Mouse (Mus musculus) heart, postnatal 0 days (tissue): ENCODE measurements around the gene Aldh3b2. TPM values are rescaled to one million over a fixed set of nuclear protein-coding genes. Genes with fewer than 3 reads are reported as not detected.
A peak's percentile ranks its signal among the peaks of the same experiment; 100 is the strongest.

Experiments used
- ATAC-seq: fragments of 200-750 bp; cut with Nextera tagmentation; 2 replicates; pipeline ENCODE4 v1.8.0; 2017; ENCODE audit warnings: low read depth, moderate number of reproducible peaks, moderate library complexity; ENCODE audit not compliant: insufficient read depth
- DNase-seq: peaks from one replicate; pipeline ENCODE4 v3.0.0-alpha.2; 2016; ENCODE audit warnings: low spot score
- H3K27ac ChIP-seq: fragments of 300-500 bp; sonication (generic); 2 replicates; pipeline ENCODE4 v1.5.1; 2014; ENCODE audit warnings: low read depth, mild to moderate bottlenecking
- H3K27me3 ChIP-seq: fragments of 300-500 bp; sonication (generic); 2 replicates; pipeline ENCODE4 v1.6.1; 2014; ENCODE audit warnings: low read length, mixed read lengths; ENCODE audit not compliant: control insufficient read depth, insufficient read depth
- H3K36me3 ChIP-seq: fragments of 300-500 bp; sonication (generic); replicated peaks from 2 replicates; pipeline ENCODE4 v1.6.1; 2014; ENCODE audit warnings: low read length, mixed read lengths; ENCODE audit not compliant: control insufficient read depth, insufficient read depth
- H3K4me1 ChIP-seq: fragments of 300-500 bp; sonication (generic); 2 replicates; pipeline ENCODE4 v1.6.1; 2014; ENCODE audit warnings: antibody characterized with exemption; ENCODE audit not compliant: control insufficient read depth, insufficient read depth
- H3K4me2 ChIP-seq: fragments of 300-500 bp; sonication (generic); 2 replicates; pipeline ENCODE4 v1.6.1; 2014; ENCODE audit warnings: low read depth, mild to moderate bottlenecking, low read length, moderate library complexity
- H3K4me3 ChIP-seq: fragments of 300-500 bp; sonication (generic); 2 replicates; pipeline ENCODE4 v1.5.1; 2014; ENCODE audit warnings: low read depth, low read length
- H3K9ac ChIP-seq: fragments of 300-500 bp; sonication (generic); replicated peaks from 2 replicates; pipeline ENCODE4 v1.6.1; 2014; ENCODE audit warnings: low read depth, low read length, mixed read lengths
- H3K9me3 ChIP-seq: fragments of 300-500 bp; sonication (generic); replicated peaks from 2 replicates; pipeline ENCODE4 v1.6.1; 2016; ENCODE audit warnings: low read length; ENCODE audit not compliant: control insufficient read depth
- CTCF ChIP-seq: IDR thresholded peaks from 2 replicates; pipeline ENCODE4 v1.5.1; 2016; ENCODE audit warnings: antibody characterized with exemption, control low read depth, low read depth
- EP300 ChIP-seq: IDR thresholded peaks from 2 replicates; pipeline ENCODE4 v1.6.1; 2016; ENCODE audit warnings: antibody characterized with exemption, low read depth
- WGBS: fragments of 180-500 bp; shearing (Covaris S2); extraction: QIAGEN DNeasy Blood & Tissue Kit; methylation state at CpG from one replicate; pipeline ENCODE4 v1.1.7; 2014; 5-methylcytosine and 5-hydroxymethylcytosine counted together
- polyA plus RNA-seq: library from polyadenylated mRNA; unstranded; fragments of >200 nt; fragmentation: Nextera tagmentation; extraction: Ambion mirVana; gene quantifications from 2 replicates; pipeline ENCODE4 v1.2.1, GENCODE M21; 2015
- total RNA-seq: library from RNA; depleted of rRNA; stranded (reverse); fragments of >200 nt; gene quantifications from 2 replicates; pipeline ENCODE4 v1.2.3, GENCODE M21; 2014; ENCODE audit warnings: low replicate concordance; rRNA removed

Aldh3b2 gene
- total RNA-seq = 3.9 TPM in 1 of 2 replicates, not detected in the other
- polyA plus RNA-seq = 0.18 TPM in 2 replicates

GRCm38 (mm10) chr19:3972229-3972628, at the start of gene Aldh3b2:
Gene Aldh3b2 (plus strand): TSS chr19:3972328.
- WGBS = 51% methylated on average over 7 of the region's 9 CpGs
- no peak within 1 kb of the TSS for H3K4me2 ChIP-seq
- no peak within 1 kb of the TSS for H3K27ac ChIP-seq
- no peak within 1 kb of the TSS for H3K4me3 ChIP-seq
- no peak within 1 kb of the TSS for H3K9ac ChIP-seq
- TF ChIP-seq EP300 (no peak), CTCF (no peak)
- no peak for DNase-seq
- H3K9me3 ChIP-seq = no peaks in the 10 kb centered on the region
- H3K27me3 ChIP-seq = no peaks in the 10 kb centered on the region
- no peak for ATAC-seq
- no peaks in the 10 kb centered on the region for H3K36me3 ChIP-seq
- no peaks in the 10 kb centered on the region for H3K4me1 ChIP-seq

DNA sequence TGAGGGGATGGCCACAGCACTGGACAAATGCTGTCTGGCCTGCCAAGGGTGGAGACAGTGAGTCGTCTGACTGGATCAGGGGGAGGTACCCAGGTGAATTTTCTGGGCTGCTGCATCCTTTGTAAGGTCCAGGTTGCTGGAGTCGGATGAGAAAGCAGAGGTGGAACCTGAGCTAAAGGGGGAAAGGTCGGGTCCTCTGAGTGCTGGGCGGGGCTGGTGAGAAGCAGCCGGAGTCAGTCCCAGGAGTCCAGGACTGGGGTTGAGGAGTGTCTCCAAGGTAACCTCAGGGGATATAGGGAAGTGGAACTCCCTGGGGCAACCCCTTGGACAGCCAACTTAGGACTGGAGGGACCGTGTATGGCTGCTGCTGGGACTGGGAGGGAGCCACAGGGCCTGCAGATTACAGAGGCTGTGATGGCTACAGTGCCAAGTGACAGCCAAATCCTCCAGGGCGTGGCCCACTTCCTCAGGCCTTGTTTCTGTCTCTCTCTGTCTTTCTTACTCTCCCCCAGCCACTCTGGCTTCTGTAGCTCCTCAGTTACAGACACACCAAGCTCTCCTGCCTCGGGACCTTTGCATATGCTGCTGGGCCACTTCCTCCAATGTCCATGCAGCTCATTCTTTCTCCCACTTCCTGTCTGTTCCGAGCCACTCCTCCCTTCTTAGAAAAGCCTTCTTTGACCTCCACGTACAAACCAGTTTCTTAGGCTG, 49.3 kb upstream of the Aldh3b2 start:
- H3K27me3 ChIP-seq = no peaks in the 10 kb centered on the region
- no peaks in the 10 kb centered on the region for H3K36me3 ChIP-seq
- peaks cover 15% of the 10 kb centered on the region; the same call in 1 of the 2 replicates for H3K4me1 ChIP-seq
- H3K27ac ChIP-seq = peak overlapping the region; percentile 27; the same call in 1 of the 2 replicates
- DNase-seq (no peak), ATAC-seq (no peak)
- no peak for TF ChIP-seq EP300
- TF ChIP-seq CTCF = no peak
- H3K4me3 ChIP-seq = no peak overlapping the region
- no peak overlapping the region for H3K9ac ChIP-seq
- WGBS = 46% methylated on average over 10 of the region's 10 CpGs
- H3K9me3 ChIP-seq = no peaks in the 10 kb centered on the region
- no peak overlapping the region for H3K4me2 ChIP-seq

- no peaks in the 10 kb centered on the region for H3K36me3 ChIP-seq
- H3K4me3 ChIP-seq = no peak overlapping the region
- H3K4me1 ChIP-seq = peaks cover 15% of the 10 kb centered on the region; the same call in 1 of the 2 replicates
- no peaks in the 10 kb centered on the region for H3K27me3 ChIP-seq
- WGBS = 60% methylated on average over 13 of the region's 13 CpGs
- no peak overlapping the region for H3K9ac ChIP-seq
- no peaks in the 10 kb centered on the region for H3K9me3 ChIP-seq
- no peak for TF ChIP-seq EP300
- no peak for TF ChIP-seq CTCF
- DNase-seq = no peak
- H3K27ac ChIP-seq = peak overlapping the region; percentile 27; the same call in 1 of the 2 replicates
- no peak for ATAC-seq
- no peak overlapping the region for H3K4me2 ChIP-seq
These were observed 48.5 kb upstream of the Aldh3b2 start for GRCm38 (mm10) chr19:3923586-3923985.

DNA sequence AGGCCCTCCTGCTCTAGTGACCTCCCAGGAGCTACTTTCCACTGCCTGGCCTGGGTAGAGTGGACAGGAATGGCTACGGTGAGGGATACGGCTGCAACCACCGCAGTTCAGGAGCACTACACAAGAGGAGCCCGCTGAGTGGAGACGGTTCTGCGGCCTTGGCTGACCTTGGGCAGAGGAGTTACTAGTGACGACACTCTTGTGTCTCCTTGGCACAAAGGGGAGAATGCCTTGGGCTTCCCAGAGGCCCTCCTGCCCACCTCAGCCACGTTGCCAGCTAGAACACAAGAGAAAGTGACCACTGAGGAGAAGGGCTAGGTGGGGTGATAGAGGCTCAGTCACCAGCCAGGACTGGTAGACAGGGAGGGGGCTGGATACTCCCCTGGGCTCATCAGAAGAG, 47.9 kb upstream of the Aldh3b2 start:
- no peak overlapping the region for H3K4me2 ChIP-seq
- TF ChIP-seq EP300 (no peak), CTCF (no peak)
- DNase-seq = no peak
- H3K27me3 ChIP-seq = no peaks in the 10 kb centered on the region
- H3K4me3 ChIP-seq = no peak overlapping the region
- peak overlapping the region; percentile 27 for H3K27ac ChIP-seq
- peaks cover 15% of the 10 kb centered on the region; the same call in 1 of the 2 replicates for H3K4me1 ChIP-seq
- ATAC-seq = no peak
- H3K9me3 ChIP-seq = no peaks in the 10 kb centered on the region
- no peaks in the 10 kb centered on the region for H3K36me3 ChIP-seq
- H3K9ac ChIP-seq = no peak overlapping the region
- WGBS = 55% methylated on average over 8 of the region's 8 CpGs

- WGBS = 90% methylated on average over 7 of the region's 7 CpGs
- TF ChIP-seq EP300 (no peak), CTCF (no peak)
- H3K27ac ChIP-seq = no peak overlapping the region
- DNase-seq (no peak), ATAC-seq (no peak)
- no peaks in the 10 kb centered on the region for H3K36me3 ChIP-seq
- H3K4me3 ChIP-seq = no peak overlapping the region
- H3K4me1 ChIP-seq = peaks cover 22% of the 10 kb centered on the region; the same call in 1 of the 2 replicates
- no peak overlapping the region for H3K9ac ChIP-seq
- H3K4me2 ChIP-seq = no peak overlapping the region
- no peaks in the 10 kb centered on the region for H3K9me3 ChIP-seq
- no peaks in the 10 kb centered on the region for H3K27me3 ChIP-seq
These were observed 47.3 kb upstream of the Aldh3b2 start for GRCm38 (mm10) chr19:3924868-3925267.
